Mouse (Mus musculus): ENCODE measurements at regions not wholly inside any gene's neighbourhood (a gene's known extent, or its start where the extent isn't known, plus 50 kb on each side); places are given as distances from the start of the nearest gene placed in this dataset.

DNA sequence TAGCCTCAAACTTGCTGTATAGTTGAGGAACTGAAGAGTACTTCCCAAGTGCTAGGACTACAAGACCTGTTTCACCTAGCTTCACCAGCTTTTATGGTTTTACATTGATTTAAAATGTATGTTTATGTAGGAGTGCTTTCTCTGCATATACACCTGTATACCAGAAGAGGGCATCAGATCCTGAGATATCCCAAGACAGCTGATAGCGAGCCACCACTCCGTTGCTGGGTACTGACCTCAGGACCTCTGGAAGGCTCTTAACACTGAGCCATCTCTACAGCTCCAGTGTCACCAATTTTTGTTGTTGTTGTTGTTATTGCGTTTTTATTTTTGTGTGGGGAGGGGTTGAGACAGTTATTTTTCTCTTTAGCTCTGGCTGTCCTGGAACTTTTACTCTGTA is 55.9 kb upstream of the Ddx3x start:
- DNase-seq = no peak

DNA sequence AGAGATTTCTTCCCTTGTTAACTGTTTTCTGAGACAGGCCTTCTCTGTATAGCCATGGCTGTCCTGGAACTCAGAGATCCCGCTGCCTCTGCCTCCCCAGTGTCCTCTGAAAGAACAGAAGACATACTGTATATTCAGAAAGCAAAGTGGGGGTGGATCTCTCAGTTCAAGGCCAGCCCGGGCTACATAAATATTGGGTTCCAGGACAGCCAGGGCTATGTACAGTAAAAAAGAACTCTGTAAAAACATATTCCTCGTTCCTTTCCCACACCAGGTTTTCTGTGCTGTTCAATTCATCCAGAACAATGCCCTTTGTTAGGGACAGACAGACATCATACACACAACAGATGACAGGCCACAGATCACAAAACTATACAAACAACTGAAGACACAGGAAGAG is 54.3 kb upstream of the Ddx3x start:
- no peak for DNase-seq

DNA sequence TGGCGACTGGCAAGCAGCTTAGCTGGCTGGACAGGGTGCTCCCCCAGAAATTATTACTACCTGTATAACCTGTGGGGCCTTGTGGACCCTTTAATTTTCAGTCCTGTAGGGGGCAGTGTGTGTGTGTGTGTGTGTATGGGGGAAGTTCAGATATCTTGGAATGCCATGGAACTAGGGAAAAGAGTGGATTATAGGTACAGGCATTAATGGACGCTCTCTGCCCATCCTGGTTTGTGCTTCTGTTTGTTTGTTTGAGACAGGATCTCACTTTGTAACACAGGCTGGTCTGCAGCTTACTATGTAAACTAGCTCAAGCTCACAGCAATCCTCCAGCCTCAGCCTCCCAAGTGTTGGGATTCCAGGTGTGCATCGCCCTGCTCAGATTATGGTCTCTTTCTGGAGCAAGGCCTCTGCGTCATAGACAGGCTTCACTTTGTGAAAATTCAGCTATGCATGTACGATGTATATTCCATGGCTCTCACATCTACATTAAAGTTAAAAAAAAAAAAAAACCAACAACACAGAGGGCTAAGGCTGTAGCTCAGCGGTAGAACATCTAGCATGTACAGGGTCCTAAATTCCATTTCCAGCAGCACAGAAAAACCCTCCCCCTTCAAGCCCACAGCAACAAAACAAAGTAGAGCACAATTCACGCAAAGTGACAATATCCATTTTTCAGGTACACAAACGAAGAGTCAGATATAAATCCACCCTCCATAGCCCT is 50.7 kb upstream of the Ddx3x start:
- DNase-seq = peak; percentile 28

DNA sequence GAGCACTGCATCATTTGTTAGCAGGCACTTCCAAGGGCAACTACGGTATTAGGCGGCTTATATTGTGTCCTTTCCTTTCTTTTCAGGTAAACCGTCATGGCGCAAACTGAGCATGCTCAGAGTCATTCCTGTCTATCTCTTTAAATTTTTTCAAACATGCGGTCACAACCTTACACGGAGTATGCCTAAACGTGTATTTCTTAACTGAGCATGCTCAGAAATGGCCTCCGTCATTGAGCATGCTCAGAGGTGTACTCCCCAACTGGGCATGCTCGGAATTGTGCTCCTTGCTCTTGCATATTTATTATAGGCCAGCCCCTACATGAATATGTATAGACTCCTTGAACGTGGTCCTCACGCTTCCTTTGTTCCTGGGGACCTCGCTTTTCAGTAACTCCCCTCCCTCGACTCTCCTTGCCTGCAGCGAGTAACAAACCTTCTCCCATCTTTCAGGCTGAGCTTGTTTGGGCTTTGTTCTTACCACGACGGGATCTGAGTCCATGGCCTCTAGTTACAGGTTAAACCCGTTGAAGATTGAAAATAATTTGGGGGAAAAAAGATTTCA is 50.1 kb upstream of the Ddx3x start:
- peak; percentile 32 for DNase-seq
